Mouse (Mus musculus): ENCODE measurements around the gene Dolk.

DNA sequence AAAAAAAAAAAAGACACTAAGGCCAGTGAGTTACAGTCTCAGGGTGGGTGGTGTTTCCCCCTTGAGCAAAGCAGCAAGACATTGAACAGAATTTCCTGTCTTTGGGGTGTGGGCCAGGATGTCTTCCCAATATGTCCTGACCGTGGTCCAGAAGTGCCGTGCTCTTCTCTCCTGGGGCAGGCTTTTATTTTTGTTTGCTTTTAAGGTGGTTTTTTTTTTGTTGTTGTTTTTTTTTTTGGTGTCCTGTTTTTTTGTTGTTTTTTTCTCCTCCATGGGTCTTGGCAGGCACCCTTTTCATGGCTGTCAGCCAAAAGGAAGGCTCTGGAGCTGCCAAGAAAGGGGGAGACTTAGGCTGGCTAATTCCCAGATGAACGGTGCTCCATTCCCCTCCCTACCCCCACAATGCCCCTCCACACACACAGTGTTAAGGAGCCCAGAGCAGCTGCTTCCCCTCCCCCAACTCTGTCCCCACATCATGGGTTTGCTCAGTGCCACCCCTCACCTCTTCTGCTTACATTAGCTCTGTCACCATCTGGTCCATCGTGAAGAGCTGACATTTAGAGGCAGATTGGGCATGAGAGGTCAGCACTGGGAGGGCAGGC is 23.2 kb downstream of the Dolk start:
- TF ChIP-seq POLR2A (IDR thresholded peaks at IDR 0.05; ENCODE audit: low read depth, low read length) = no peak
- TF ChIP-seq CTCF (IDR thresholded peaks at IDR 0.05; ENCODE audit: borderline replicate concordance, insufficient read depth, low read length) = no peak
